Mouse (Mus musculus) thymus, postnatal 14 days (tissue): Measurements from ENCODE around the gene Evi2a.

Source experiments
- DNase-seq: peaks from one replicate; pipeline ENCODE4 v3.0.0; 2021

Evi2a gene

GRCm38 (mm10) chr11:79530333-79530761 lies at the start of gene Evi2a, which contains the start of gene Evi2:
Gene Evi2a (minus strand): TSS chr11:79530609.
Gene Evi2 (minus strand): TSS chr11:79530589.
- DNase-seq: peak; percentile 38

- DNase-seq: peak; percentile 87
These were observed 47.3 kb upstream of the Evi2a start for GRCm38 (mm10) chr11:79577741-79578140.

- DNase-seq: peak; percentile 51
These were observed 45.1 kb upstream of the Evi2a start for GRCm38 (mm10) chr11:79575383-79576073.

- no peak for DNase-seq
These were observed 43.4 kb upstream of the Evi2a start for GRCm38 (mm10) chr11:79573836-79574235.

GRCm38 (mm10) chr11:79570319-79570718 lies 39.9 kb upstream of the Evi2a start:
- DNase-seq: no peak

- DNase-seq: no peak
These were observed 37.9 kb upstream of the Evi2a start for GRCm38 (mm10) chr11:79568197-79568911.

GRCm38 (mm10) chr11:79566947-79567346 lies 36.5 kb upstream of the Evi2a start:
- no peak for DNase-seq

GRCm38 (mm10) chr11:79563493-79563892 lies 33.1 kb upstream of the Evi2a start:
- no peak for DNase-seq

- no peak for DNase-seq
These were observed 30.1 kb upstream of the Evi2a start for GRCm38 (mm10) chr11:79560536-79560935.

- DNase-seq: peak; percentile 15
These were observed 22.2 kb upstream of the Evi2a start for GRCm38 (mm10) chr11:79552622-79553021.

GRCm38 (mm10) chr11:79536293-79536692 lies 5.9 kb upstream of the Evi2a start:
- DNase-seq: no peak

- DNase-seq: no peak
These were observed 5.1 kb upstream of the Evi2a start for GRCm38 (mm10) chr11:79535554-79535953.

GRCm38 (mm10) chr11:79533950-79534690 lies 3.7 kb upstream of the Evi2a start:
- no peak for DNase-seq

GRCm38 (mm10) chr11:79533311-79533710 lies 2.9 kb upstream of the Evi2a start:
- no peak for DNase-seq

- no peak for DNase-seq
These were observed 1.1 kb upstream of the Evi2a start for GRCm38 (mm10) chr11:79531485-79531884.

GRCm38 (mm10) chr11:79530774-79531173 lies 365 bp upstream of the Evi2a start:
- DNase-seq: no peak

- no peak for DNase-seq
These were observed 673 bp downstream of the Evi2a start for GRCm38 (mm10) chr11:79529736-79530135.

GRCm38 (mm10) chr11:79529226-79529625 lies 1.2 kb downstream of the Evi2a start:
- DNase-seq: no peak

- peak; percentile 31 for DNase-seq
These were observed 1.8 kb downstream of the Evi2a start for GRCm38 (mm10) chr11:79528601-79529000.

- peak; percentile 26 for DNase-seq
These were observed 2.5 kb downstream of the Evi2a start for GRCm38 (mm10) chr11:79527739-79528384.

- DNase-seq: peak; percentile 16
These were observed 3.2 kb downstream of the Evi2a start for GRCm38 (mm10) chr11:79527015-79527738.

- DNase-seq: no peak
These were observed 3.9 kb downstream of the Evi2a start for GRCm38 (mm10) chr11:79526549-79526948.

- DNase-seq: no peak
These were observed 6.2 kb downstream of the Evi2a start for GRCm38 (mm10) chr11:79524310-79524575.
